Mouse (Mus musculus) central nervous system, embryonic 18 days (tissue): ENCODE data around the gene Wtap. TPM values are rescaled to one million over a fixed set of nuclear protein-coding genes. Genes with fewer than 3 reads are reported as not detected.

Experiments used
- polyA plus RNA-seq: library from polyadenylated mRNA; depleted of rRNA; stranded (reverse); fragments of >200 nt; gene quantifications from 2 replicates; pipeline ENCODE4 v1.2.3, GENCODE M21; 2012; rRNA removed

Wtap gene
- polyA plus RNA-seq: 96.2 and 98.8 TPM in 2 replicates

GRCm38 (mm10) chr17:12994069-12994468 is at the start of gene Wtap:
TSS of gene Wtap (minus strand) at chr17:12994169.

GRCm38 (mm10) chr17:13006546-13006945 is 12.6 kb upstream of the Wtap start, which contains the start of gene Sod2:
TSS of gene Sod2 (plus strand) at chr17:13006846.

GRCm38 (mm10) chr17:12960331-12960873 is 33.6 kb downstream of the Wtap start, which contains the start of gene Acat2:
TSS of gene Acat2 (minus strand) at chr17:12960747.

DNA sequence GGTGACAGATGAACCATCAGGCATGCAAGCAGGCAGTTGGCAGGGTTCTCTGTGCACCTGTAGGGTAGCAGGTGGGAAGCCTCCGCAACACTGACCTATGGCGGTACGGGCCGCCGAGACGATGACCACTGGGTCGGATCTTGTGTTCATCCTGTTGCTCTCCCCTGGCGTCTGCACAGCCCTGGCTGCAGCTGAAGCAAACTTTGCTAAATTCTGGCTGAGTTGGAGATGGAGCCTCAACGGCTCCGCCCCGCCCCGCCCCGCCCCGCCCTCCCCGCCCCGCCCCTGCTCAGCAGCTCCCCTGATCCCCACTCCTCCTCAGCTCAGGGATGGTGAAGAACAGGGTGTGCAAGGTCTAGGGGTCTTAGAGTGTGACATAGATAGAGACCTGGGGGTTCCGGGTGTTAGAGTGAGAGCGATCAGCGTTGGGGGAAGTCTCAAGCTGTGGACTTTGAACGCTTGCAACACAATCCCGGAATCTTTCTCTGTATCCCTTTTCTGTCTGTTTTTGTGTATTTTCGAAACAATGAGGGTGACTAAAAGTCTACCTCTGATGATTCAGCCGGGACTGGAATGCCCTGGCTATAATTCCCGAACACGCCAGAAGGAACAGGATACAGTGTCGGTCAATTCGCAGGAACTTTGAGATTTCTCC is 53.7 kb downstream of the Wtap start, which contains the start of gene Acat3:
Acat3 (minus strand) TSS at position 450 of the 655 bp plus-strand sequence.

Other genes with a start within 250 kb of the Wtap start
- 15.5 and 16.4 TPM in 2 replicates for gene Igf2r, start 224.5 kb downstream of the Wtap start, polyA plus RNA-seq
- gene Mas1, start 126.0 kb downstream of the Wtap start, polyA plus RNA-seq: 0.76 and 1.1 TPM in 2 replicates
- 0.04 TPM in 1 of 2 replicates, not detected in the other for gene Mrgprh, start 118.1 kb downstream of the Wtap start, polyA plus RNA-seq
- 3.9 and 4.0 TPM in 2 replicates for gene Pnldc1, start 83.9 kb downstream of the Wtap start, polyA plus RNA-seq
- 197 and 208 TPM in 2 replicates for gene Tcp1, start 78.5 kb downstream of the Wtap start, polyA plus RNA-seq
- 66.6 and 69.3 TPM in 2 replicates for gene Mrpl18, start 77.8 kb downstream of the Wtap start, polyA plus RNA-seq
- 0.78 and 0.96 TPM in 2 replicates for gene Acat3, start 53.6 kb downstream of the Wtap start, polyA plus RNA-seq
- gene Acat2, start 33.4 kb downstream of the Wtap start, polyA plus RNA-seq: 162 and 171 TPM in 2 replicates
- 183 and 184 TPM in 2 replicates for gene Sod2, start 12.7 kb upstream of the Wtap start, polyA plus RNA-seq
- 0.15 and 0.26 TPM in 2 replicates for gene Gpr31b, start 58.1 kb upstream of the Wtap start, polyA plus RNA-seq
- gene Tcp10b, start 66.9 kb upstream of the Wtap start, polyA plus RNA-seq: 0.39 and 0.49 TPM in 2 replicates
- 0.16 and 0.22 TPM in 2 replicates for gene Unc93a, start 137.6 kb upstream of the Wtap start, polyA plus RNA-seq
- not detected in 2 replicates for gene Smok2a, start 227.0 kb upstream of the Wtap start, polyA plus RNA-seq
- gene Smok2b, start 236.1 kb upstream of the Wtap start, polyA plus RNA-seq: not detected in 2 replicates